Mouse (Mus musculus): ENCODE results near the gene Mark1. TPM values are rescaled to one million over a fixed set of nuclear protein-coding genes. Genes with fewer than 3 reads are reported as not detected.

The Mark1 gene
- total RNA-seq, 2 experiments from 2014 or later = 0.10 TPM; not detected in 1

DNA sequence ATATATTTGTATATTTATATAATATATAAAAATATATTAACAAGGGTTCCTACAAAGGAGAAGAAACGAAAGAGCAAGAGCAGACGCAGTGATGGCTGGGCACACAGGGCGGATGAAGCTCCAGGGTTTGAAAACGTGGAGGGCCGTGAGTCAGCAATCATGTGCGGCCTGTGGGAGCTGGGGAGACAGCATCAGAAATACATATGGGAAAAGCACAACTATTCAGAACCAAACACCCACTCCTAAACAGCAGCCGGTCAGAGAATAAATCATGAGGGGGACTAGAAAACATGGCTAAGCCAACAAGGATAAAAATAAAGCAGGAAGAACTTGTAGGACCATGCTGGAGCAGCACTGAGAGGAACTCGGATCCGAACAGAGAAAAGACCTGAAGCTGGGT is 142.2 kb downstream of the Mark1 start:
- no peak for ATAC-seq (replicated peaks; ENCODE audit: poor library complexity)

DNA sequence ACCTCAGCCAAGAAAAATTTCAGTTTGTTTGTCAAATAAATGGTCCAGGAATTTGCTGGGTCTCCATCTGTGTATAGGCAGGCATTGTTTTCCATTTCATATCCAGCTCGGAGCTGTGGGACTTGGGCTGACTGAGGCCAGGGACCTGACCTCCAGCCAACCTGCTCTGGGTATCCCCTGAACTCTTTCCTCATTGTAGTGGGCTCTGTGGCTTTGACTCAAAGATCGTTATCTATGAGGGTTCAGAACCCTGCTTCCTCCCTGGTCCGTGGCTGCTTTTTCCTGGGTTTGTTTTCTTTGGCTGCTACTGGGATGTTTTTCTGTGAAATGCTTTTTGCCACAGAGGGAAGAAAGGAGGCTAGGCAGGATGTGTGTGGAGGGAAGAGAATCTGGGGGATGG is 145.4 kb downstream of the Mark1 start:
- 0 out of 2 replicates have a peak, but pooled peaks have one; percentile 15 for ATAC-seq (replicated peaks; ENCODE audit: poor library complexity)

DNA sequence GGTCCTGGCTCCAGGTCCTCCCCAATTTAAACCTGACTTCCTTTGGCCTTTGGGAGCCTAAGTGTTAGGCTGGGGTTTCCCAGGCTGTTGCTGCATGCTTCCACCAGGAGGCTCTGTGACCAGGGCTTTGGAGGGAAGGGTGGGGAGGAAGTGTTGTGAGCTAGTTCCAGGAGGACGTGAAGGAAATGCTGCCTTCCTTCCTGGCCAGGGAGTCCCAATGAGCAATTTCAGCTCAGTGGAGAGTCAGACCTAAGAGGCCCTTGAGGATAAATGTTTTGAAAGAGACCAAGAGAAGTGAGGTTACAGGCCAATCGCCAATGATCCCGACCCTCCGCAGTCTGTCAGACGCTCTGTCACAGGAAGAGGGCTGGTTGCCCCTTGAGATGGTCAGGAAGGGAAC is 146.0 kb downstream of the Mark1 start:
- peak; percentile 79 for ATAC-seq (replicated peaks; ENCODE audit: poor library complexity)

GRCm38 (mm10) chr1:184851741-184852618 is 147.4 kb downstream of the Mark1 start:
- peak; percentile 89 for ATAC-seq (replicated peaks; ENCODE audit: poor library complexity)

DNA sequence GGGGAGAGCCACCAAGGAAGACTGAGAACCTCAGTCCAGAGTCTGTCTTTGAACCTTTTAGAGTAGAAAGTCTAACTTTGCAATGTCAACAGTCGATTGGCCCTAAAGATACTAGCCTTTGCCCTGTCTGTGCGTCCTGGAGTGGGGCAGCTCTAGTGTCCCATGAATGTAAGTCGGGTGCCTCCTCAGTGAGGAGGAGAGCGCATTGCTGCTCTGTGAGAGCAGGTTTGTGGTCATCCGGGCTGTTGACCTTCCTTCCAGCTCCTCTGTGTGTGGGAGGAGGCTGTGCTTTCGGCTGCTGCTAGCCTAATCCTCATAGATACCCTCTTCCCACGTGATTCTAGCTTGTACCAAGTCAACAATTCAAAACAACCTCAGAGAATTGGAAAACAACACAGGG is 148.2 kb downstream of the Mark1 start:
- ATAC-seq (replicated peaks; ENCODE audit: poor library complexity) = no peak

GRCm38 (mm10) chr1:184846973-184847372 is 152.4 kb downstream of the Mark1 start:
- peak; percentile 32 for ATAC-seq (replicated peaks; ENCODE audit: poor library complexity)

Other genes starting within 250 kb of the Mark1 start
- 0.49 and 0.67 TPM in 2 replicates for gene Marc1, start 188.3 kb downstream of the Mark1 start, total RNA-seq (2015)
- 0.33 TPM in 1 of 2 replicates, not detected in the other for gene Marc1, start 188.3 kb downstream of the Mark1 start, total RNA-seq (2017)
- 217 and 227 TPM in 2 replicates for gene Marc2, start 153.1 kb downstream of the Mark1 start, total RNA-seq (2015)
- gene Marc2, start 153.1 kb downstream of the Mark1 start, total RNA-seq (2017) = 65.4 and 72.7 TPM in 2 replicates
- not detected in 2 replicates for gene C130074G19Rik, start 116.4 kb downstream of the Mark1 start, total RNA-seq (2015)
- not detected in 2 replicates for gene C130074G19Rik, start 116.4 kb downstream of the Mark1 start, total RNA-seq (2017)
- 35.4 and 37.3 TPM in 2 replicates for gene Rab3gap2, start 204.5 kb upstream of the Mark1 start, total RNA-seq (2015)
- 49.0 and 58.2 TPM in 2 replicates for gene Rab3gap2, start 204.5 kb upstream of the Mark1 start, total RNA-seq (2017)